Mouse (Mus musculus) hindbrain, embryonic 16.5 days (tissue): Measurements from ENCODE around the gene Gnl3. TPM values are rescaled to one million over a fixed set of nuclear protein-coding genes. Genes with fewer than 3 reads are reported as not detected.
A peak's percentile ranks its signal among the peaks of the same experiment; 100 is the strongest.

Experiments used
- ATAC-seq: fragments of 200-750 bp; cut with Nextera tagmentation; 2 replicates; pipeline ENCODE4 v1.8.0; 2017; ENCODE audit warnings: moderate TSS enrichment, moderate library complexity
- H3K27ac ChIP-seq: fragments of 300-500 bp; sonication (generic); 2 replicates; pipeline ENCODE4 v1.5.1; 2014; ENCODE audit warnings: low read depth, mild to moderate bottlenecking, control low read depth, low read length, moderate library complexity
- H3K27me3 ChIP-seq: fragments of 300-500 bp; sonication (generic); replicated peaks from 2 replicates; pipeline ENCODE4 v1.6.1; 2014; ENCODE audit warnings: low read length; ENCODE audit not compliant: control insufficient read depth, insufficient read depth
- H3K36me3 ChIP-seq: fragments of 300-500 bp; sonication (generic); 2 replicates; pipeline ENCODE4 v1.6.1; 2014; ENCODE audit warnings: mild to moderate bottlenecking, low read length, moderate library complexity, mixed read lengths; ENCODE audit not compliant: control insufficient read depth, insufficient read depth
- H3K4me1 ChIP-seq: fragments of 300-500 bp; sonication (generic); 2 replicates; pipeline ENCODE4 v1.6.1; 2014; ENCODE audit warnings: low read depth, low read length; ENCODE audit not compliant: control insufficient read depth, insufficient read depth
- H3K4me2 ChIP-seq: fragments of 300-500 bp; sonication (generic); 2 replicates; pipeline ENCODE4 v1.6.1; 2014; ENCODE audit warnings: mild to moderate bottlenecking, low read length, control low read depth, moderate library complexity
- H3K4me3 ChIP-seq: fragments of 300-500 bp; sonication (generic); 2 replicates; pipeline ENCODE4 v1.5.1; 2014; ENCODE audit warnings: mild to moderate bottlenecking, low read length, control low read depth, moderate library complexity
- H3K9ac ChIP-seq: fragments of 300-500 bp; sonication (generic); 2 replicates; pipeline ENCODE4 v1.6.1; 2014; ENCODE audit warnings: low read depth, mild to moderate bottlenecking, control low read depth, low read length, moderate library complexity
- H3K9me3 ChIP-seq: fragments of 300-500 bp; sonication (generic); 2 replicates; pipeline ENCODE4 v1.6.1; 2014; ENCODE audit warnings: mild to moderate bottlenecking, low read length, moderate library complexity; ENCODE audit not compliant: control insufficient read depth
- WGBS: fragments of 180-500 bp; shearing (Covaris S2); extraction: QIAGEN DNeasy Blood & Tissue Kit; methylation state at CpG from one replicate; pipeline ENCODE4 v1.1.7; 2014; 5-methylcytosine and 5-hydroxymethylcytosine counted together
- polyA plus RNA-seq: library from polyadenylated mRNA; unstranded; fragments of >200 nt; fragmentation: Nextera tagmentation; extraction: Ambion mirVana; gene quantifications from 2 replicates; pipeline ENCODE4 v1.2.1, GENCODE M21; 2015

The Gnl3 gene
- 40.1 and 49.0 TPM in 2 replicates for polyA plus RNA-seq

GRCm38 (mm10) chr14:31018860-31019291, at the start of gene Gnl3, which contains the start of gene Pbrm1:
Gnl3 (minus strand) TSS chr14:31019152.
Pbrm1 (plus strand) TSS chr14:31019138.
- peaks cover 18% of the 10 kb centered on the region for H3K4me1 ChIP-seq
- H3K27ac ChIP-seq, result peak within 1 kb of the TSS; percentile 99
- H3K4me2 ChIP-seq, result peak within 1 kb of the TSS; percentile 87
- under 1% methylated on average over 45 of the region's 53 CpGs for WGBS
- ATAC-seq, result peak; percentile 97
- H3K27me3 ChIP-seq, result no peaks in the 10 kb centered on the region
- peak within 1 kb of the TSS; percentile 97 for H3K9ac ChIP-seq
- H3K4me3 ChIP-seq, result peak within 1 kb of the TSS; percentile 54
- no peaks in the 10 kb centered on the region for H3K9me3 ChIP-seq
- peaks cover 23% of the 10 kb centered on the region for H3K36me3 ChIP-seq

DNA sequence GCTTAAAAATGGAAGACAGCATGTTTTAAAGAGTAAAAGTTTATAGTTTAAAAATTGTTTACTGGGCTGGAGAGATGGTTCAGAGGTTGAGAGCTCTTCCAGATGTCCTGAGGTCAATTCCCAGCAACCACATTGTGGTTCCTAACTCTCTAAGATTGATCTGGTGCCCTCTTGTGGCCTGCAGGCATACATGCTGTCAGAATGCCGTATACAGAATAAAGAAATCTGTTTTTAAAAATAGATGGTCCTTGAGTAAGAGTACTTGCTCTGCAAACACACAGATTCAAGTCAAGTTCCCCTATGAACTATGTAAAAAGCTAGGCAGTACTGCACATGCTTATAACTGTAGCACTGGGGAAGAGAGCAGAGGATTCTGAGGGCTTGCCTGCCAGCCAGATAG, 43.3 kb upstream of the Gnl3 start:
- Histone ChIP-seq H3K9me3 (no peaks in the 10 kb centered on the region), H3K4me2 (no peak overlapping the region), H3K4me1 (no peaks in the 10 kb centered on the region), H3K27ac (no peak overlapping the region), H3K9ac (no peak overlapping the region), H3K36me3 (peaks cover 42% of the 10 kb centered on the region), H3K27me3 (no peaks in the 10 kb centered on the region), H3K4me3 (no peak overlapping the region)
- WGBS, result 66% methylated on average over 1 of the region's 1 CpGs
- no peak for ATAC-seq

- 100% methylated on average over 1 of the region's 1 CpGs for WGBS
- no peaks in the 10 kb centered on the region for H3K4me1 ChIP-seq
- H3K27ac ChIP-seq, result no peak overlapping the region
- peaks cover 38% of the 10 kb centered on the region for H3K36me3 ChIP-seq
- no peaks in the 10 kb centered on the region for H3K27me3 ChIP-seq
- H3K9me3 ChIP-seq, result no peaks in the 10 kb centered on the region
- ATAC-seq, result no peak
- H3K4me2 ChIP-seq, result no peak overlapping the region
- H3K4me3 ChIP-seq, result no peak overlapping the region
- no peak overlapping the region for H3K9ac ChIP-seq
Observed at GRCm38 (mm10) chr14:31045817-31046216, 26.9 kb upstream of the Gnl3 start.

DNA sequence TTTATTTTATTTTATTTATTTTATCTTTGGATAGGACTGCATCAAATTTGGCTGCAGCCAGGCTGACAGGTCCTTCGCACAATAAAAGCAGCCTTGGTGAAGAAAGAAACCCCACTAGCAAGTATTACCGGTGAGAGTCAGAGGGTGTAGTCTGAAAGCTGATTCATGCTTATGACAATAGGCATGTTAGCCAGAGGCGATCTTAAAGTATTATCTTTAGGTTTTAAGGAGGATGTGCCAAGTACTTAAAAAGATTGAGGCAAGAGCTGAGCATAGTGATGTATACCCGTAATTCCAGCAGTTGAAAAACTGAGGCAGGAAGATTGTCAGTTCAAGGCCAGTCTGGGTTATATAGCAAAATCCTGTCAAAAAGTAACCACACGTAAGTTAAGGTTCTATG, 26.3 kb upstream of the Gnl3 start:
- Histone ChIP-seq H3K4me1 (no peaks in the 10 kb centered on the region), H3K36me3 (peaks cover 35% of the 10 kb centered on the region), H3K27me3 (no peaks in the 10 kb centered on the region), H3K4me2 (no peak overlapping the region), H3K4me3 (no peak overlapping the region), H3K27ac (no peak overlapping the region), H3K9ac (no peak overlapping the region), H3K9me3 (no peaks in the 10 kb centered on the region)
- 94% methylated on average over 5 of the region's 5 CpGs for WGBS
- no peak for ATAC-seq

DNA sequence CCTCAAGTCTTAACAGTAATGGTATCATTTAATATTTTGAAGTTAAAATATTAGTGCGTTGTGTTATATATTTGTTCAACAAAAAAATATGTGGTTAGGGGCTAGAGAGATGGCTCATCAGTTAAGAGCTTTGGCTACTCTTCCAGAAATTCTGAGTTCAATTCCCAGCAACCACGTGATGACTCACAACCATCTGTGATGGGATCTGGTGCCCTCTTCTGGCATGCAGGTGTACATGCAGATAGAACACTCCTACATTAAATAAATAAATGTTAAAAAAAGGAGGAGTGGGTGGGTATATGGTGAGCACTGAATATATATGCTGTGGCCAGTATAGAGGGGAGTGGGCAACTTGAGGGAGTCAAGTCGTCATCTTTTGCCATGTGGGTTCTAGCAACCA, 6.8 kb upstream of the Gnl3 start:
- no peak for ATAC-seq
- H3K27me3 ChIP-seq, result no peaks in the 10 kb centered on the region
- 79% methylated on average over 3 of the region's 3 CpGs for WGBS
- H3K9me3 ChIP-seq, result no peaks in the 10 kb centered on the region
- H3K4me3 ChIP-seq, result no peak overlapping the region
- no peak overlapping the region for H3K9ac ChIP-seq
- no peak overlapping the region for H3K27ac ChIP-seq
- H3K4me2 ChIP-seq, result no peak overlapping the region
- H3K4me1 ChIP-seq, result no peaks in the 10 kb centered on the region; the same call in 1 of the 2 replicates
- H3K36me3 ChIP-seq, result peaks cover 36% of the 10 kb centered on the region

GRCm38 (mm10) chr14:31022579-31022978, 3.6 kb upstream of the Gnl3 start:
- WGBS, result 44% methylated on average over 1 of the region's 1 CpGs
- no peak for ATAC-seq
- H3K9ac ChIP-seq, result no peak overlapping the region

GRCm38 (mm10) chr14:31019331-31020205, 616 bp upstream of the Gnl3 start:
- 6% methylated on average over 37 of the region's 56 CpGs for WGBS
- peaks cover 20% of the 10 kb centered on the region for H3K36me3 ChIP-seq
- peak overlapping the region; percentile 97 for H3K9ac ChIP-seq
- no peaks in the 10 kb centered on the region for H3K27me3 ChIP-seq
- H3K4me1 ChIP-seq, result peaks cover 18% of the 10 kb centered on the region
- H3K27ac ChIP-seq, result peak overlapping the region; percentile 99
- peak; percentile 96 for ATAC-seq
- peak overlapping the region; percentile 64 for H3K4me2 ChIP-seq
- no peaks in the 10 kb centered on the region for H3K9me3 ChIP-seq
- peak overlapping the region; percentile 54 for H3K4me3 ChIP-seq

More at GRCm38 (mm10) chr14:31022579-31022978, 3.6 kb upstream of the Gnl3 start:
- Histone ChIP-seq H3K4me2 (no peak overlapping the region), H3K4me1 (peaks cover 16% of the 10 kb centered on the region), H3K27ac (no peak overlapping the region), H3K9me3 (no peaks in the 10 kb centered on the region), H3K4me3 (no peak overlapping the region), H3K27me3 (no peaks in the 10 kb centered on the region), H3K36me3 (peaks cover 28% of the 10 kb centered on the region)

DNA sequence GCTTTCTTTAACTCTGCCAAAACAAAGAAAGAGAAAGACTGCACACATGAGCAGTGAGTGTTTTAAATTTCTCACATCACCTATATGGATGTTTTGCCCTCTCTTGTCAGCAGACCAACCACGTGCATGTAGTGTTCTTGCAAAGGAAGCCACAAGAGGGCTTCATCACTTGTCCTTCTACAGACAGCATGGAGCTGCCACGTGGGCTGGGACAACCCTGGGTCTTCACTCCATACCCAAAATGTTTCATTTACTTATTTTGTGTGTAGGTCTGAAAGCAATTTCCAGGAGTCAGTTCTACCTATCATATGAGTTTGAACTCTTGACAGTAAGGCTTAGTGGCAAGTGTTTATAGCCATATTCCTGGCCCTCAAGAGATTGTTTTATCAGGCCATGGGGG, 1.1 kb downstream of the Gnl3 start:
- Histone ChIP-seq H3K4me1 (peaks cover 18% of the 10 kb centered on the region), H3K4me2 (peak overlapping the region; percentile 87), H3K27me3 (no peaks in the 10 kb centered on the region), H3K36me3 (peaks cover 26% of the 10 kb centered on the region), H3K27ac (no peak overlapping the region), H3K4me3 (peak overlapping the region; percentile 54), H3K9ac (peak overlapping the region; percentile 97), H3K9me3 (no peaks in the 10 kb centered on the region)
- no peak for ATAC-seq
- 0% methylated on average over 2 of the region's 2 CpGs for WGBS

- H3K27me3 ChIP-seq, result no peaks in the 10 kb centered on the region
- H3K9me3 ChIP-seq, result no peaks in the 10 kb centered on the region
- H3K4me3 ChIP-seq, result no peak overlapping the region
- no peak overlapping the region for H3K27ac ChIP-seq
- no peak overlapping the region for H3K4me2 ChIP-seq
- no peak overlapping the region for H3K9ac ChIP-seq
- ATAC-seq, result no peak
- H3K36me3 ChIP-seq, result peaks cover 42% of the 10 kb centered on the region
- 91% methylated on average over 1 of the region's 1 CpGs for WGBS
- H3K4me1 ChIP-seq, result peaks cover 18% of the 10 kb centered on the region
Observed at GRCm38 (mm10) chr14:31016063-31016462, 2.9 kb downstream of the Gnl3 start.
